Mouse (Mus musculus) left cerebral cortex, postnatal 14 days (tissue): ENCODE data around the gene Usp42. TPM values are rescaled to one million over a fixed set of nuclear protein-coding genes. Genes with fewer than 3 reads are reported as not detected.

Source experiments
- DNase-seq, 2 experiments: peaks; one replicate each; pipeline ENCODE4 v3.0.0; 2021 to 2022; ENCODE audit warnings: low spot score in 2 of 2, mixed read lengths in 1 of 2
- intact Hi-C: fragments of 180-260 bp; cut with DNase I; formaldehyde crosslinking; loops from one replicate; pipeline ENCODE4 v1.15.1; 2025
- total RNA-seq, 2 experiments: library from RNA; stranded (reverse); gene quantifications; 2 replicates each; pipeline ENCODE4 v1.2.3; 2021

The Usp42 gene
- total RNA-seq, 2 experiments from 2014 or later = 21.7 to 25.3 TPM

GRCm38 (mm10) chr5:143663074-143663687 lies 68.9 kb downstream of the Usp42 start:
- DNase-seq = no peak
- intact Hi-C loops = no loop called here

Other genes with a start within 250 kb of the Usp42 start
- 100 to 1,000 TPM; 403 TPM for gene Rac1, start 204.2 kb downstream of the Usp42 start, total RNA-seq
- gene Cyth3, start 109.8 kb downstream of the Usp42 start, total RNA-seq = 10 to 100 TPM; 53.5 to 59.4 TPM
- gene Eif2ak1, start 85.5 kb upstream of the Usp42 start, total RNA-seq = 10 to 100 TPM; 44.5 to 47.0 TPM
- not detected for gene Ankrd61, start 165.4 kb upstream of the Usp42 start, total RNA-seq
- 10 to 100 TPM; 40.0 to 42.0 TPM for gene Aimp2, start 177.6 kb upstream of the Usp42 start, total RNA-seq
- gene Pms2, start 177.7 kb upstream of the Usp42 start, total RNA-seq = 10 to 100 TPM; 16.9 to 19.0 TPM
- gene Gm42421, start 195.9 kb upstream of the Usp42 start, total RNA-seq = 1 to 10 TPM in 1 of 2 experiments, under 1 TPM in 1; 0.90 to 2.7 TPM
- gene Rsph10b, start 200.8 kb upstream of the Usp42 start, total RNA-seq = 1 to 10 TPM; 3.6 to 5.6 TPM